Mouse (Mus musculus) liver, embryonic 14.5 days (tissue): Measurements from ENCODE around the gene Etfrf1.

Experiments
- CTCF ChIP-seq: IDR thresholded peaks from 2 replicates; pipeline ENCODE4 v1.5.1; 2016; ENCODE audit warnings: antibody characterized with exemption, low read depth, control low read depth
- EP300 ChIP-seq: IDR thresholded peaks from 2 replicates; pipeline ENCODE4 v1.6.1; 2016; ENCODE audit warnings: antibody characterized with exemption, low read depth

GRCm38 (mm10) chr6:145176474-145176873 lies 34.5 kb upstream of the Etfrf1 start:
- no peak for TF ChIP-seq CTCF
- TF ChIP-seq EP300 = no peak
